Mouse (Mus musculus): ENCODE results near the gene Prkd2. TPM values are rescaled to one million over a fixed set of nuclear protein-coding genes. Genes with fewer than 3 reads are reported as not detected.

Prkd2 gene
- 10 to 100 TPM; 23.0 to 23.4 TPM for total RNA-seq (2021)

GRCm38 (mm10) chr7:16842645-16843063, at the start of gene Prkd2:
Gene Prkd2, plus strand, starts transcription at chr7:16842902.
- DNase-seq: peak; percentile 95

GRCm38 (mm10) chr7:16793010-16793725, 49.5 kb upstream of the Prkd2 start:
- no peak for DNase-seq

GRCm38 (mm10) chr7:16794886-16795285, 47.8 kb upstream of the Prkd2 start:
- no peak for DNase-seq

GRCm38 (mm10) chr7:16804409-16805028, 38.2 kb upstream of the Prkd2 start:
- DNase-seq: no peak

- no peak for DNase-seq
Measured at GRCm38 (mm10) chr7:16807936-16808335, 34.8 kb upstream of the Prkd2 start.

- DNase-seq: no peak
Measured at GRCm38 (mm10) chr7:16808647-16809046, 34.1 kb upstream of the Prkd2 start.

GRCm38 (mm10) chr7:16809739-16810138, 33.0 kb upstream of the Prkd2 start:
- DNase-seq: peak; percentile 81

GRCm38 (mm10) chr7:16810399-16810919, 32.2 kb upstream of the Prkd2 start:
- no peak for DNase-seq

- DNase-seq: peak; percentile 44
Measured at GRCm38 (mm10) chr7:16810920-16811648, 31.6 kb upstream of the Prkd2 start.

- no peak for DNase-seq
Measured at GRCm38 (mm10) chr7:16811649-16812070, 31.0 kb upstream of the Prkd2 start.

GRCm38 (mm10) chr7:16812505-16812904, 30.2 kb upstream of the Prkd2 start:
- DNase-seq: no peak

- DNase-seq: no peak
Measured at GRCm38 (mm10) chr7:16815351-16815941, 27.3 kb upstream of the Prkd2 start, which contains the start of gene Strn4. Gene Strn4, plus strand, starts transcription at chr7:16815889.

GRCm38 (mm10) chr7:16816078-16816474, 26.6 kb upstream of the Prkd2 start:
- peak; percentile 81 for DNase-seq

GRCm38 (mm10) chr7:16816475-16817122, 26.1 kb upstream of the Prkd2 start, which contains the start of gene Fkrp:
Gene Fkrp, minus strand, starts transcription at chr7:16816732.
- DNase-seq: peak; percentile 68

GRCm38 (mm10) chr7:16817693-16818092, 25.0 kb upstream of the Prkd2 start:
- DNase-seq: no peak

GRCm38 (mm10) chr7:16819794-16820193, 22.9 kb upstream of the Prkd2 start:
- DNase-seq: no peak

GRCm38 (mm10) chr7:16820271-16820763, 22.4 kb upstream of the Prkd2 start:
- DNase-seq: no peak

- no peak for DNase-seq
Measured at GRCm38 (mm10) chr7:16821091-16821490, 21.6 kb upstream of the Prkd2 start.

- no peak for DNase-seq
Measured at GRCm38 (mm10) chr7:16821669-16822101, 21.0 kb upstream of the Prkd2 start.

- peak; percentile 57 for DNase-seq
Measured at GRCm38 (mm10) chr7:16823734-16824133, 19.0 kb upstream of the Prkd2 start.

- peak; percentile 51 for DNase-seq
Measured at GRCm38 (mm10) chr7:16825785-16826184, 16.9 kb upstream of the Prkd2 start.

- no peak for DNase-seq
Measured at GRCm38 (mm10) chr7:16826571-16826970, 16.1 kb upstream of the Prkd2 start.

Data from heart, postnatal 4 days (tissue).